Mouse (Mus musculus) thymus, postnatal 36 days (tissue): ENCODE measurements around the gene Mterf2.

Experiments
- DNase-seq, 2 experiments: peaks; one replicate each; pipeline ENCODE4 v3.0.0; 2022; ENCODE audit warnings: mixed read lengths in 2 of 2

Mterf2 gene

GRCm38 (mm10) chr10:85127395-85128287, at the start of gene Mterf2:
TSS of gene Mterf2 (minus strand) at chr10:85128027.
- DNase-seq, result peak; percentile 85 to 93

- DNase-seq, result no peak
These were observed 48.8 kb upstream of the Mterf2 start for GRCm38 (mm10) chr10:85176640-85177039.

DNA sequence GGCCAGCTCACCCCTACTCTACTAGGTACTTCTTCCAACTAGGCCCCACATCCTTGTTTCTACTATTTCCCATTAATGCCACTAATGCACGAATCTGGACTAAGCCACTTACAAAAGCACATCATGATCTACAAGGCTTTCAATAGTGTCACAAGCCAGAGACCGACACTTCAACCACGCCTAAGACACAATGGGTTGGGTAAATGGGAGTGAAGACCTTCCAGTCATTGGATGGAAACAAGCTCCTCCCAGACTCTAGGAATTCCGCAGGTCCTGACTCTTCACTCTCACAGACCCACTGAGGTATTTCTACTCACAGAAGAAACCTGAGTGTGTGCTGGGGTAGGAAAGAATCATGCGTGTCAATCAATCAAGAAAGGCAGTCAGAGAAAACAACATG, 37.5 kb upstream of the Mterf2 start:
- no peak for DNase-seq

DNA sequence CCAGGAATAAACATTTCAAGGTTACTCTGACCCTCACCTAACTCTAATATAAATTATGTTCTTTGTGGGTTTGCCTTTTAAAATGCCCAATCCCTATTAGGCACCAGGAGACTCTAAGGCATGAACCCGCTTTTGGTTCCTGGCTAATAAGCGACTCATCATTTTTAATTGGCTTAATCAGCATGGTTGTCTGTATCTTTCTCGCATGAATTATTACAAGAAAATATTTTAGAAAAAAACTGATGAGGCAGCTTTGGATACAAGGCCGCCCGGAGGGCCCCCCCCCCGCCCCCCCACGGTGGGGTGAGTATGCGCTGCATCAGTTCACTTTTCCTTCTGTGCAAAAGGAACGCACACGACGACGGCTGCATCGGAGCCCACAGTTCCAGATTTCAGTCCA, 37.0 kb upstream of the Mterf2 start:
- DNase-seq, result no peak

DNA sequence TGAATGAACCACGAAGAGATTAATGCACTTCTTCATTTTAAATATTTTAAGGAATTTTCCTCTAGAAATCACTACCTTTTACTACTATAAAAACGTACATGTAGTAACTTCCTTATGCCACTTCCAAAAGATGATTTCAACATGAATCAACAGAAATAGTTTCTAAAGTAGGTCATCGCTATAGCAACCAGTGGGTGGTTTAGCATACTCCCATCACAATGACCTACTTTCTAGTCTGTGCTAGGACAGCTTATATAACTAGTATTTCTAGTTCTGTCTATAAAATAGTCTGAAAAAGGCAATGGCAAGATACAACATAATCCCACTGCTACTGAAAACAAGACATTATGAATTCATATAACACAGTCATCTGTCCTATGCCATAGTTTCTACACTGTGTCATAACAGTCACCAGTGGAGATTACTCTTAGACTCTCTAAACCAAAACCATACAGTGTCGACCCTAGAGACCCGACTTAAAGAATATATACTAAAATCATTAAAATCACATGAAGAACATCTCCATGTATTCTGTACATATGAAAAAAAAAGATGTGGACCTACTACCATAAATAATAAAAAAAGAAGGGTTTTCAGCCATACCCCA, 34.0 kb upstream of the Mterf2 start:
- no peak for DNase-seq

- no peak for DNase-seq
These were observed 32.3 kb upstream of the Mterf2 start for GRCm38 (mm10) chr10:85159989-85160619.

- no peak for DNase-seq
These were observed 29.6 kb upstream of the Mterf2 start for GRCm38 (mm10) chr10:85157451-85157850.

DNA sequence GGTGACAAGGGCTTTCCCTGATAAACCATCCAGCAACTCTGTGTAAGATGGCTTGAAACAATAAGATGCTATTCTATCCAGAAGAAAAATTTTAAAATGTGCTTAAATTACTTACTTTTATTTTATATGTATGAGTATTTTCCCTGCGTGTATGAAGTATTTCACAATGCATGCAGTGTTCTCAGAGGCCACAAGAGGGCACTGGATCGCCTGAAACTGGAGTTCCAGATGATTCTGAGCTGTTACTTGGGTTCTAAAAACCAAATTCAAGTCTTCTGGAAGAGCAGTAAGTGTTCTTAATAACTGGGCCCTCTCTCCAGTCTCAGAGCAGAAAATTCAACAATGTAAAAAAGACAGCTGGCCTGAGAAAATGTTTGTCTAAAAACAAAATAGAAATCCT, 26.4 kb upstream of the Mterf2 start:
- DNase-seq, result peak; percentile 66 to 73

DNA sequence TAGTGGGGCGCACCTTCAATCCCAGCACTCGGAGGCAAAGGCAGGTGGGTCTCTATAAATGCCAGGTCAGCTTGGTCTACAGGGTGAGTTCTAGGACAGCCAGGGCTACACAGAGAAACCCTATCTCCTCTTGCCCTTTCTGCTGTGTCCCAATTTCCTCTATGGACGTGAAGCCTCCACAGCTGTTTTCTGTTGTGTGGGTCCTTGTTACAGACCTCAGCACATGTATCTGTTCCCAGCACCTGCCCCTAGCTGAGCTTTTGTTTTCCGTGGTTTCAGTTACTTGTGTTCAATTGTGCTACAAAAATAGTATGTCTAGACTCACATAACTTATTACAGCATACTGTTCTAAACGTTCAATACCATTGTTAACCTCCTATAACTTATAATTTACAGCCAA, 21.4 kb upstream of the Mterf2 start:
- no peak for DNase-seq

- no peak for DNase-seq
These were observed 18.5 kb upstream of the Mterf2 start for GRCm38 (mm10) chr10:85146282-85146681.

- no peak for DNase-seq
These were observed 13.6 kb upstream of the Mterf2 start for GRCm38 (mm10) chr10:85141465-85141864.

DNA sequence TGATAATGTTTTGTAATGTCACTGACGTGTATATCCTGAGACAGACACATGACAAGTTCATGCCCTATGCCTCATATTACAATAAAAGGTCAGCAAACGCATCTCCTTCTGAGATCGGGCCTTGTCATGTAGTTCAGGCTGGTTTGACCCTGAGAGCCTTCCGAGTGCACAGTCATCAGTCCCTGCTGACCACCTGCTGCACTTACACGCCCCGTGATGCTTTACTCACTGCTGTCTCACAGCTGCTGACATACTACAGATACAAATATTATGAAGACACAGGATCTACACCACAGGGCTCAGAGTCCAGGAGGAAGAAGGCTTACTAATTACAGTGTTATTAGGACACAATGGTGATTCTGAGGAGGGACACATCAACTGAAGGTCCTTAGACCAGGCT, 8.7 kb upstream of the Mterf2 start:
- DNase-seq, result no peak

GRCm38 (mm10) chr10:85128453-85128852, 626 bp upstream of the Mterf2 start:
- DNase-seq, result peak; percentile 27 to 29

- DNase-seq, result no peak
These were observed 2.6 kb downstream of the Mterf2 start for GRCm38 (mm10) chr10:85125184-85125583.

- DNase-seq, result no peak
These were observed 13.4 kb downstream of the Mterf2 start for GRCm38 (mm10) chr10:85114409-85114808.

GRCm38 (mm10) chr10:85103085-85103885, 24.5 kb downstream of the Mterf2 start:
- DNase-seq, result peak in 1 of 2 experiments; percentile 32

- DNase-seq, result peak; percentile 88 to 90
These were observed 25.4 kb downstream of the Mterf2 start, which contains the start of the genes Fhl4 and Tmem263 for GRCm38 (mm10) chr10:85102247-85103084. TSS of gene Fhl4 (minus strand) at chr10:85102495. TSS of gene Tmem263 (plus strand) at chr10:85102627.

GRCm38 (mm10) chr10:85101841-85102240, 26.0 kb downstream of the Mterf2 start:
- DNase-seq, result peak in 1 of 2 experiments; percentile 57

- DNase-seq, result no peak
These were observed 56.1 kb downstream of the Mterf2 start for GRCm38 (mm10) chr10:85071605-85072152.
